Mouse (Mus musculus) heart, embryonic 14.5 days (tissue): ENCODE results near the gene Arl4d. TPM values are rescaled to one million over a fixed set of nuclear protein-coding genes. Genes with fewer than 3 reads are reported as not detected.
"Not testable (repeated sequence)": the region's sequence is repeated elsewhere in the genome, so short reads cannot be mapped to it uniquely, and the experiment has no call there.

Source experiments
- ATAC-seq: fragments of 200-750 bp; cut with Nextera tagmentation; 2 replicates; pipeline ENCODE4 v1.8.0; 2017; ENCODE audit warnings: low read depth, moderate TSS enrichment; ENCODE audit not compliant: insufficient number of reproducible peaks, insufficient read depth, low FRiP score
- H3K27ac ChIP-seq, 2 experiments: fragments of 200-500 bp in 1 of 2; fragments of 300-500 bp in 1 of 2; sonication (generic) in 1 of 2; replicated peaks in 1 of 2; 2 replicates each; pipeline ENCODE4 v1.5.1; 2012 to 2014; ENCODE audit warnings: low read depth in 2 of 2, low read length in 2 of 2, control low read depth in 1 of 2, mild to moderate bottlenecking in 1 of 2, mixed read lengths in 1 of 2; ENCODE audit not compliant: control insufficient read depth in 1 of 2, insufficient read depth in 1 of 2
- H3K27me3 ChIP-seq: fragments of 300-500 bp; sonication (generic); 2 replicates; pipeline ENCODE4 v1.6.1; 2014; ENCODE audit warnings: mild to moderate bottlenecking, low read length, control low read depth; ENCODE audit not compliant: control insufficient read depth, insufficient read depth
- H3K36me3 ChIP-seq: fragments of 300-500 bp; sonication (generic); 2 replicates; pipeline ENCODE4 v1.6.1; 2014; ENCODE audit warnings: mild to moderate bottlenecking, control low read depth, low read length, mixed read lengths; ENCODE audit not compliant: control insufficient read depth, insufficient read depth
- H3K4me1 ChIP-seq, 2 experiments: fragments of 200-500 bp in 1 of 2; fragments of 300-500 bp in 1 of 2; sonication (generic) in 1 of 2; 2 replicates each; pipeline ENCODE4 v1.6.1; 2012 to 2014; ENCODE audit warnings: low read length in 2 of 2, control low read depth in 1 of 2, mixed read lengths in 1 of 2; ENCODE audit not compliant: control insufficient read depth in 2 of 2, insufficient read depth in 2 of 2
- H3K4me2 ChIP-seq: fragments of 300-500 bp; sonication (generic); 2 replicates; pipeline ENCODE4 v1.6.1; 2014; ENCODE audit warnings: mild to moderate bottlenecking, low read length
- H3K4me3 ChIP-seq, 2 experiments: fragments of 200-500 bp in 1 of 2; fragments of 300-500 bp in 1 of 2; sonication (generic) in 1 of 2; 2 replicates each; pipeline ENCODE4 v1.5.1; 2012 to 2014; ENCODE audit warnings: low read length in 2 of 2, mild to moderate bottlenecking in 2 of 2, control low read depth in 1 of 2, low read depth in 1 of 2, moderate library complexity in 1 of 2; ENCODE audit not compliant: control insufficient read depth in 1 of 2, insufficient read depth in 1 of 2
- H3K9ac ChIP-seq: fragments of 300-500 bp; sonication (generic); 2 replicates; pipeline ENCODE4 v1.6.1; 2014; ENCODE audit warnings: mild to moderate bottlenecking, low read length
- H3K9me3 ChIP-seq: fragments of 300-500 bp; sonication (generic); 2 replicates; pipeline ENCODE4 v1.6.1; 2016; ENCODE audit warnings: low read length, control low read depth; ENCODE audit not compliant: control insufficient read depth
- WGBS: fragments of 180-500 bp; shearing (Covaris S2); extraction: QIAGEN DNeasy Blood & Tissue Kit; methylation state at CpG from one replicate; pipeline ENCODE4 v1.1.7; 2014; 5-methylcytosine and 5-hydroxymethylcytosine counted together
- polyA plus RNA-seq: library from polyadenylated mRNA; unstranded; fragments of >200 nt; fragmentation: Nextera tagmentation; extraction: Ambion mirVana; gene quantifications from 2 replicates; pipeline ENCODE4 v1.2.1, GENCODE M21; 2014

The Arl4d gene
- 6.2 and 6.7 TPM in 2 replicates for polyA plus RNA-seq

DNA sequence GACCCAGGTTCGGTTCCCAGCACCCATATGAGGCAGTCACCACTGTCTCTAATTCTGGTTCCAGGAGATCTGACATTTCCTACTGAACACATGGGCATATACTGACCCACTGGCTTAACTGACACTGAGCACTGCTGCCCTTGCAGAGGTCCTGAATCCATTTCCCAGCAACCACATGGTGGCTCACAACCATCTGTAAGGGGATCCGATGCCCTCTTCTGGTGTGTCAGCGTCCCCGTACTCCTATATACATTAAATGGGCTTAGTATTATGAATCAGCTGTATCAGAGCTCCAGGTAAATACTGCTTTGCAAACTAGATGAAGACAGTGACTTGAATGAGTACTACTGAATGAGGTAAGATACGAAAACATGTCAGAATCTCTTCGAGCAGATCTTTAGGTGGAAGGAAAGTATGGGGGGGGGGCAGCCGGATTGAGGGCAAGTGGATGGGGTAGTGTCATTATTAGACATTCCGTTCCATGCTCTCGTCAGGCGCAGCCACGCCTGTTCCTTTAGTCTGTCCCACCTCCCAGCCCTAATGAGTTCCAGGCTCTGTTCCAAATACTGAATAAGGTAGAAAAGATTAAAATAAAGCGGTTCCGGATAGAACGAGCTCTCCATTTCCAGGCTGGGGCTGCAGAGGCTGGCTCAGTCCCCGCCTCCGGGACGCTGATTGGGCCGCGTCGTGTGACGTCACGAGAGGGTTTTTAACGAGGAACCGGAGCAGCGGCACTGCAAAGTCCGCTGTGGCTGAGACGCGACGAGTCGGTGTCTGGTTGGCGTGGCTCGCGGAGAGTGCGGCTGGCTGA, at the start of gene Arl4d:
TSS of gene Arl4d (plus strand) at position 717 of the 811 bp plus-strand sequence.
- Histone ChIP-seq H3K4me2 (peak within 1 kb of the TSS; percentile 69), H3K9ac (peak within 1 kb of the TSS; percentile 67), H3K27ac (peak within 1 kb of the TSS; percentile 53 to 75), H3K36me3 (0 out of 2 replicates have a peak, but pooled peaks cover 4% of the 10 kb centered on the region), H3K27me3 (no peaks in the 10 kb centered on the region), H3K4me1 (peaks cover 19 to 23% of the 10 kb centered on the region in 2 experiments), H3K4me3 (peak within 1 kb of the TSS; percentile 46 to 77), H3K9me3 (no peaks in the 10 kb centered on the region)
- 8% methylated on average over 34 of the region's 34 CpGs for WGBS
- ATAC-seq: peak; percentile 85

DNA sequence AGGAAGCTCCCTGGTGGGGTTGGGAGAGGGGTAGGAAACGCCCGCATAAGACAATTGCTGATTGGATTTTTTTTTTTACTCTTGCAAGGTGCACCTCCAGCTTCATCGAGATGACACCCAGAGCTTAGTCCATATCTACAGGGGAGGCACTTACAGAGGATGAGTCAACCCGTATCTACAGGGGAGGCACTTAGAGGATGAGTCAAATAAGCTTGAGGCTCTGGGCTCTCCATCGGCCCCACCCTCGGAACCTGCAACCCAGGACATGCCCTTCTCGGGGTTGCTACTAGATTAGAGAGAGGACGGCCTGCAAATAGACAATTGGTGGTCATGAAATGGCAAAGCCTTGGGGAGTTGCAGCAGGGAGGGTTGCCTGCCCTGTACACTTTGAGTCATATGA, 49.2 kb upstream of the Arl4d start:
- Histone ChIP-seq H3K9me3 (no peaks in the 10 kb centered on the region), H3K27me3 (no peaks in the 10 kb centered on the region), H3K4me2 (no peak overlapping the region), H3K27ac (no peak overlapping the region), H3K4me1 (peaks cover 9 to 10% of the 10 kb centered on the region in 2 experiments; a peak in 3 of 4 replicates), H3K4me3 (no peak overlapping the region), H3K9ac (no peak overlapping the region), H3K36me3 (no peaks in the 10 kb centered on the region)
- 76% methylated on average over 8 of the region's 8 CpGs for WGBS
- ATAC-seq: no peak

DNA sequence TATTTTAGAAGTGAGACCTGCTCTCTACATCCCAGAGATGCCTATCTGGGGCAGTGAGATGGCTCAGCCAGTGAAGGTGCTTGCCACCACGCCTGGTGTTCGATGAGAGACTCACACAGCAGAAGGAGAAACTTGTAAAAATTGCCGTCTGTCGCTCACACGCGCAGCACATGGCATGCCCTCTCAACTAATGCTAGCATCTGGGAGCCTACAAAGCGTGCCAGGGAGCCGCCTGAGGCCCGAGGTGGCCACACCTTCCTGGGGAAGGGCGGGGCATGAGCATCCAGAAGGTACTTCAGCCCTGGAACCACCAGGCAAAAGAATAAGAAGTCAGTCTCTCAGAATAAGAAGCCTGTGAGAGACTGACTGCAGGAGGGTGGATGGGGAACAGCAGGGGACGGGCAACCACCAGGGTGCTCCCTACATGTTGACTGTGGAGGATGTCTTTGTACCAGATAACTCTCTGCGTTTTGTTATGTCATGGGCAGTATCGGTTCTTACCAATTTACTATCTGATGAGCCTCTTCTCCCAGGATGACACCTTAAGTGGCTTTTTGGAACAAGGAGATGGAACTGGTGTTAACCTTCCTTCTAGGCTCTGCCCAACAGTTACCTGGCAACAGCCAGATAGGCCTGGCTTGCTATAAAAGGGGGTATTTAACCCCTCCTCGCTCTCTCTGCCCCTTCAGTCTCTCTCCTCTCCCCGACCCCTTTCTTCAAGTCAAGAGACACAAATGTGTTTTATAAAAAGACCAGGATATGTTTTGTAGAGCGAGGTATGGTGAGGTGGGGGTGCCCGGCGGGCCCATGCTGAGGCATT, 48.2 kb upstream of the Arl4d start:
- ATAC-seq: no peak
- WGBS: 24% methylated on average over 18 of the region's 18 CpGs
- Histone ChIP-seq H3K27ac (no peak overlapping the region), H3K4me2 (no peak overlapping the region), H3K27me3 (no peaks in the 10 kb centered on the region), H3K9ac (no peak overlapping the region), H3K4me3 (no peak overlapping the region), H3K4me1 (peaks cover 9 to 10% of the 10 kb centered on the region in 2 experiments; a peak in 3 of 4 replicates), H3K9me3 (no peaks in the 10 kb centered on the region), H3K36me3 (no peaks in the 10 kb centered on the region)

DNA sequence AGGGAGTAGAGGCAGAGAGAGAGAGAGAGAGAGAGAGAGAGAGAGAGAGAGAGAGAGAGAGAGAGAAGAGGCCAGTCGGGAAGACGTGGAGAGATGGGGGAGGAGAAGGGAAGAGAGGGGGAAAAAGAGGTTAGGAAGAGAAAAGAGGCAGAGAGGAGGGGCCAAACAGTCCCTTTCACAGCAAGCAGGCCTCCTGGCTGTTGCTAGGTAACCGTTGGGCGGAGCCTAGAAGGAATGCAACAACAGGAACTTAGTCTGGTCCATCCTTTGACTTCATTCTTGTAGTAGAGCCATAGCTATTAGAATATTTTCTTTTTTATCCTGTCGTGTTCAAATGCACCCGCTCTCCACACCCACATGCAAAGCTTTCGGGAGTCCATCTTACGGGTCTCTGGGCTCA, 47.5 kb upstream of the Arl4d start:
- Histone ChIP-seq H3K9ac (no peak overlapping the region), H3K27me3 (no peaks in the 10 kb centered on the region), H3K4me2 (peak overlapping the region; percentile 31; the same call in 1 of the 2 replicates), H3K36me3 (no peaks in the 10 kb centered on the region), H3K4me3 (no peak overlapping the region), H3K9me3 (no peaks in the 10 kb centered on the region), H3K4me1 (peaks cover 9 to 10% of the 10 kb centered on the region in 2 experiments; a peak in 3 of 4 replicates), H3K27ac (no peak overlapping the region)
- 7% methylated on average over 8 of the region's 8 CpGs for WGBS
- no peak for ATAC-seq

DNA sequence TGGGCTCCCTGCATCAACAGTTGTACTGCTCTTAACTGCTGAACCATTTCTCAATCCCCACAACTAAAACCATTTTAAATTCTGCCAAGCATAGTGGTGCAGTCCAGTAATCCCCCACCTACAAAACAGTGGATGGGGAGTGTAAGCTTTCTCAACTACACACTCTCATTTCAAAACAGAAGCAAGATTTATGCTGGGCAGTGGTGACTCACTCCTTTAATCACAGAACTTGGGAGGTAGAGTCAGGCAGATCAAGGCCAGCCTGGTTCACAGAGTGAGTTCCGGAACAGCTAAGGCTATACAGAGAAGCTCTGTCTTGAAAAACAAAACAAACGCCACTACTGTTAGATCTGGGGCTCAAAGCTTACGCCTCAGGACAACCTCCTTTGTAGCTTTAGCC, 46.7 kb upstream of the Arl4d start:
- H3K36me3 ChIP-seq: no peaks in the 10 kb centered on the region
- no peak overlapping the region for H3K4me2 ChIP-seq
- no peak overlapping the region for H3K27ac ChIP-seq
- 77% methylated on average over 3 of the region's 3 CpGs for WGBS
- ATAC-seq: no peak
- no peak overlapping the region for H3K9ac ChIP-seq
- H3K27me3 ChIP-seq: no peaks in the 10 kb centered on the region
- H3K4me1 ChIP-seq: peaks cover 9 to 10% of the 10 kb centered on the region in 2 experiments; a peak in 3 of 4 replicates
- no peak overlapping the region for H3K4me3 ChIP-seq
- no peaks in the 10 kb centered on the region for H3K9me3 ChIP-seq

DNA sequence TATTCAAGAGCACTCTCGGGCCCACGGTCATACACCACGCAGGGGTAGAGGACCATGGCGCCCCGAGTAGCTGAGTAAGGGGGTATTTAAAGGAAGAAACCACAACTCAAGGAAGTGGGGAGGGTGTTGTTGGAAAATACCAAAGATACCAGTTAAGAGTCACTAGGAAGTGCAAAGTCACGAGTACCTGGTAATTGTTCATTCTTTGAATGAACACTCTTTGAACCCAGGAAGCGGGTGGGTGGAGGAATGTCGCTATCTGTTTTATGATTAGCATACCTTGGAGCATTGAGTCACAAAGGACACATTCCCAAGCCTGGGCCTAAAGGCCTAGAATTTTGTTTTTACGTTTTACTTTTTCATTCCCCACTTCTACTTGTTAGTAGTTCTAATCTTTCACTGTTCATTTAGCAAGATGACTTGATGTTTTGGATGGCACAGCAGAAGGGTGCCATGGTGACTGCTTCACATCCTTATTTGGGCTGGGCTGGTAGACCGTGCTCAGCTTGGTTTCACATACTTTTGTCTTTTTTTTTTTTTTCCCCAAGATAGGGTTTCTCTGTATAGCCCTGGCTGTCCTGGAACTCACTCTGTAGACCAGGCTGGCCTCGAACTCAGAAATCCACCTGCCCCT, 45.2 kb upstream of the Arl4d start:
- H3K27me3 ChIP-seq, H3K36me3 ChIP-seq, H3K4me1 ChIP-seq, H3K9me3 ChIP-seq, H3K9ac ChIP-seq, H3K4me2 ChIP-seq, H3K27ac ChIP-seq, ATAC-seq, H3K4me3 ChIP-seq: not testable (repeated sequence)
- 78% methylated on average over 11 of the region's 11 CpGs for WGBS

DNA sequence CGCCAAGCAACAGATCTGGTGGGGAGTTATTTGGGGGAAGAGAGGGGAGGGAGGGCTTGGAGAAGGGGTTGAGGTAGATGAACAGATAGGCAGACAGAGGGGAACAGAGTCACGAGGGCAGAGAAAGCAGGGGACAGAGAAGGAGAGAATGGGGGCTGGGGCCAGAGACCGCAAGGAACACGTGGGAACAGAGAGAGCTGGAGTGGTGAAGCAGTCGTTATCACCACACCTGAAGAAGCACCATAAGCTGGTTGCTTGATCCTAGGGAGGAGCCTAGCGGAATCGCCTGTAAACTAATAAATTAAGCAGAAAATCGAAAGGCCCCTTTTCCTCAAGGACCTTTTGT, 38.7 kb upstream of the Arl4d start:
- peak; percentile 40; the same call in 1 of the 2 replicates for ATAC-seq
- no peaks in the 10 kb centered on the region for H3K9me3 ChIP-seq
- H3K27ac ChIP-seq: peak overlapping the region; percentile 99 to 100
- H3K9ac ChIP-seq: peak overlapping the region; percentile 78
- H3K27me3 ChIP-seq: no peaks in the 10 kb centered on the region
- 4% methylated on average over 8 of the region's 8 CpGs for WGBS
- H3K36me3 ChIP-seq: peaks cover 14% of the 10 kb centered on the region
- peak overlapping the region; percentile 75 for H3K4me2 ChIP-seq
- H3K4me1 ChIP-seq: peaks cover 0 to 5% of the 10 kb centered on the region in 2 experiments; a peak in 1 of 4 replicates
- peak overlapping the region; percentile 48 to 54 for H3K4me3 ChIP-seq
